Mouse (Mus musculus) lung, adult 2 months (tissue): ENCODE measurements at regions not wholly inside any gene's neighbourhood (a gene's known extent, or its start where the extent isn't known, plus 50 kb on each side); places are given as distances from the start of the nearest gene placed in this dataset.

Source experiments
- CTCF ChIP-seq: fragments of 200-500 bp; IDR thresholded peaks from 2 replicates; pipeline ENCODE4 v1.5.1; 2011; ENCODE audit warnings: mild to moderate bottlenecking, low read length, control low read depth; ENCODE audit not compliant: insufficient read depth
- POLR2A ChIP-seq: fragments of 200-500 bp; IDR thresholded peaks from 2 replicates; pipeline ENCODE4 v1.6.1; 2011; ENCODE audit warnings: low read depth, mild to moderate bottlenecking, control low read depth, low read length, borderline replicate concordance; ENCODE audit errors: extremely low read depth

- TF ChIP-seq CTCF, result no peak
- no peak for TF ChIP-seq POLR2A
Measured at GRCm38 (mm10) chr3:149436420-149436819, 446.1 kb upstream of the Adgrl2 start.
